Mouse (Mus musculus) natural killer cell, adult 2 months (primary cell): Measurements from ENCODE around the gene E2f3.

Experiments
- DNase-seq, 2 experiments: peaks; one replicate each; pipeline ENCODE4 v3.0.0; 2022; ENCODE audit warnings: low spot score in 2 of 2

E2f3 gene

GRCm38 (mm10) chr13:29919841-29920240 lies 66.0 kb downstream of the E2f3 start:
- no peak for DNase-seq

- no peak for DNase-seq
These were observed 69.3 kb downstream of the E2f3 start for GRCm38 (mm10) chr13:29916561-29916960.

GRCm38 (mm10) chr13:29913606-29914005 lies 72.3 kb downstream of the E2f3 start:
- DNase-seq = no peak

GRCm38 (mm10) chr13:29913061-29913460 lies 72.8 kb downstream of the E2f3 start:
- no peak for DNase-seq

GRCm38 (mm10) chr13:29912251-29912650 lies 73.6 kb downstream of the E2f3 start:
- no peak for DNase-seq

- no peak for DNase-seq
These were observed 74.7 kb downstream of the E2f3 start for GRCm38 (mm10) chr13:29911141-29911540.

GRCm38 (mm10) chr13:29908431-29908830 lies 77.4 kb downstream of the E2f3 start:
- DNase-seq = no peak

GRCm38 (mm10) chr13:29907995-29908394 lies 77.9 kb downstream of the E2f3 start:
- DNase-seq = no peak

- no peak for DNase-seq
These were observed 79.1 kb downstream of the E2f3 start for GRCm38 (mm10) chr13:29906734-29907133.

- DNase-seq = no peak
These were observed 82.5 kb downstream of the E2f3 start for GRCm38 (mm10) chr13:29903341-29903740.

- DNase-seq = no peak
These were observed 83.2 kb downstream of the E2f3 start for GRCm38 (mm10) chr13:29902676-29903075.

GRCm38 (mm10) chr13:29901641-29902040 lies 84.2 kb downstream of the E2f3 start:
- no peak for DNase-seq

- DNase-seq = no peak
These were observed 119.1 kb downstream of the E2f3 start for GRCm38 (mm10) chr13:29866780-29867179.

GRCm38 (mm10) chr13:29864331-29864730 lies 121.5 kb downstream of the E2f3 start:
- no peak for DNase-seq

GRCm38 (mm10) chr13:29860087-29860486 lies 125.8 kb downstream of the E2f3 start:
- no peak for DNase-seq

- peak; percentile 22 to 37 for DNase-seq
These were observed 128.4 kb downstream of the E2f3 start for GRCm38 (mm10) chr13:29857436-29857835.
